Mouse (Mus musculus) adrenal gland, adult (tissue): ENCODE results near the gene Cachd1.

Experiments used
- DNase-seq, 2 experiments: peaks; one replicate each; pipeline ENCODE4 v3.0.0; 2022 to 2023; ENCODE audit warnings: low spot score in 1 of 2; ENCODE audit not compliant: inconsistent age in 2 of 2

Gene Cachd1

DNA sequence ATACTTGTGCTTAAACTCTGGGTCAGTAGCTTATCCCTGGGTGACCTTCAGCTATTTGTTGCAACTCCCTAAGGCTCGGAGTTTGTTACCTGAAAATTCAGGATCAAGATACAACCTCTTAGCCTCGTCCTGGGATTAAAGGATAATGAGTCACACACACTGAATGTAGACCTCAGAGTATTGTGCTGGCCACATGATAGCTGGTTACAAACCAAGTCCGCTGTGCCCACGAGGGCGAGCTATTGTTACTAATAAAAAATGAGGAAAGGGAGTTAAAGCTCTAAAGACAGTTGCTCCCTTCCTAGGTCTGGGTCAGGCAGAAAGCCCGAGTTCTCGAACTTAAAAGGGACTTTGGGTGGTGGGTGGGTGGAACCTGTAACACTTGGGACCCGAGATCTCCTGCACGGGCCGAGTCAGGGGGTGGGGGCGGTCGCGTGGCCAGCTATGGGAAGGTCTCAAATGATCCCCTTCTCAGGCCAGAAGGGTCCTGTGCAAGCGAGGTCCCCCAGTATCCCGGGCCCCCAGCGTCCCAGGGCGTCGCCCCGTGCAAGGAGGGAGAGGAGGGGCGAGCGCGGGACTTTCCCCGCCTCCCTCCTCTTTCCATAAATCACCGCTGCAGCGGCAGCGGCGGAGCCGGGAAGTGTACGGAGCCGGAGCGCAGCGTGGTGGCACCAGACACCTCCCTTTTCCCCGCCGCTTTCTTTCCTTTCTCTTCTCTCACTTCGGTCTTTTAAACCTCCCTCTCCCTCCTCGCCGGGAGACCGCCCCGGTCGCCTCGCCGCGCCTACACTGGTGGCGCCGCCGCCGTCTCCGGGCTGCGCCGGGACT lies at the start of gene Cachd1:
Gene Cachd1 (plus strand): TSS at position 633 of the 828 bp plus-strand sequence.
- peak; percentile 83 to 94 for DNase-seq

DNA sequence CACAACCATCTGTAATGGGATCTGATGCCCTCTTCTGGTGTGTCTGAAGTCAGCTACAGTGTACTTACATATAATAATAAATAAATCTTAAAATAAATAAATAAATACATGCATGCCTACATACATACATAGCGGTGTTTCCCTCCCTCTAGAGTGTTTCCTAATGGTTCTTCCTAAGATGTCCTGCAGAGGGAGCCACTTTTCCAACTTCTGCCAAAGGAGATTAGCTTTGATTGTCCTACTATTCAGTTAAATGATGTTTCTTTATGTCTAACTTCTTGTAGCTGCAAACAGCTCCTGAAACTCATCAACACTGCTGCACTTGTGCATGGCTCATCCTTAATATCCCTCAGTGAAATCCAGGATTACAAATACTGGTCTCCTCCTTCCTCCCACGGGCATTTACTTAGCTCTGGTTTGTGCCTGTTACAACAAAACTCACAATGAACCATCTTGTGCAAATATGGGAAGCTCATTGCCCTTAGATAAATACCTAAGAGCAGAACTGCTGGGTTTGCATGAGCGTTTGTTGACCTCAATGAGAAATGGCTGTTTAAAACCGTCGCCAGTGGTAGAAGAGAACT lies 47.5 kb upstream of the Cachd1 start:
- DNase-seq, result peak; percentile 9 to 77

DNA sequence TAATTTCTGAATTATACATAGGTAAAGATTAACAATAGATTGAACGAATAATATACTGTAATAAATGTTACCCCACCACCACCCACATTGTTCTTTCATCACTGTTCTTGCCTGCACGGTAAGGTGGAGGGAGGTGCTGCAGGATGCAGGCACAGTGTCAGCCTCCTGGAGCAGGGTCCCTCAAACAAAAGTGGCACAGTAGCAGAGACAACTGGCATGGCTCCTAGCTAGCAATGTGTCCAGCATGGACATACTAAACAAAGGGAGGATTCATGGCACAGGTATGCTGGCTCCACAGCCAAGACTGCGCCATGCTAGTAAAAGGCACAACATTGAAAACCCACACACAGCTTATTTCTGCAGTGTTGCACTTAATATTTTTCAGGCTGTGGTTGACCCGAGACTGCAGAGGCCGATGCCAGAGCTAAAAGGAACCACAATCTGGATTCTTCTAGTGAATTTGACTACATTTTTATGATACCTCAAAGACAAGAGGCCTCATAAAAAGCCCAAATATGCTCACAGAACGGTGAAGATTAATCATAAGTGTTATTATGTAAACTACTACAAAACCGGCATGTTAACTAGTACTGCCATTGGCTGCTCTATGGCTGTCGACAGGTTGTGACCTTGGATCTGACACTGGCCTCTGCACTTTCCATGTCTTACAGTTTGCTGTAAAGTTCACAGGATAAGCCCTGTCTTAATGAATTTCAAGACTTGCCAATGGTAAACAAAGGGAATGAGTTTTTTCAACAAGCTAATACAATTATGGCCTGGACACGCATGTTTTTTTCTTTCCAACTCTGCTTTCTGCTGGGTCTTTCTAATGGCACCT lies 41.2 kb upstream of the Cachd1 start:
- no peak for DNase-seq

DNA sequence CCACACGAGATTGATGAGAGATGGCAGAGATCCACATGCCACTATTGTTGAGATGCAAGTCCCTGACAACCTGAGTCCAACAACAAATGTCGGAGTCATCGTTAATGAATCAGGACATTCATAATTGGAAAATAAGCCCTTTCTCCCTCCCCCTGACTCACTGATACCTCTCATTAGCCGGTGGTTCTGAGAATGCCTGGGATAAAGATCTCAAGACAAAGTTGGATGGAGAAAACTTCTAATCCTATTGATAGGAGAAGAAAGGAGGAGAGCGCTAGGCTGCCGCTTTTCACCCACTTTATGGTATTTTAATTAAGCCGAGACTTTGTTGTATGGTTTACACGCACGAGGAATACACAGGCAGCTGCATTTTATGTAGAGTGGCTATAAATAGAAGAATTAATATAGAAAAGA lies 40.5 kb upstream of the Cachd1 start:
- DNase-seq, result no peak

DNA sequence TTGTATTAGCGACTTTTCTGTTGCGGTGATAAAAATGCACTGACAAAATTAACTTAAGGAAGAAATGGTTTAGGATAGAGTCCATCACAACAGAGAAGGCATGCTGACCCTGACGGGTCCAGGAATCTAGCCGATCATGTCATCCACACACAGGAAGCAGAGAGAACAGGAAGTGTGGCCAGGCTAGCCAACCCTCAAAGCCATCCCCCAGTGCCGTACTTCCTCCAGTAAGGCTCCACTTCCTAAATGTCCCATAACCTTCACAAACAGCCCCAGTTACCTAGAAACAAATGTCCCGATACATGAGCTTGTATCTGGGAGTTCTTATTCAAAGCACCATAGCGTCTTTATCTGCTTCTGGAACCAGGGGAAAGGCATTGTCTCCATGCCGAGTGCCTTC lies 32.9 kb upstream of the Cachd1 start:
- no peak for DNase-seq

DNA sequence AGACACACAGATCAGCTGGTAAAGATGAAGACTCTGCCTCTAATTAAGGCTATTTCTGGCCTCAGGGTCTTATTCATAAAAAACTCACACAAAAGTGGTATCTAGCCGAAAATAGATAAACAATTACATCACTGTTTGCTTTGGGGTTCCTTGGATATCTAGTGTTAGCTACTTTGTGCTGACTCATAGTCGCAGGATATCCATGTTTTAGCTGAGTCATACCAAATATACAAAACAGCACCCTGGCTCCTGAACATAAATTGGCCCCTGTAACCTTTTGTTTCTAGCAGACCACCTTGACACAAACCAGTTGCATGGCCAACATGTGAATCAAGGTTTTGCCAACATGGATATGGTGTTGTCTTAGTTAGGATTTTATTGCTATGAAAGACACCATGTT lies 24.2 kb upstream of the Cachd1 start:
- DNase-seq, result no peak

DNA sequence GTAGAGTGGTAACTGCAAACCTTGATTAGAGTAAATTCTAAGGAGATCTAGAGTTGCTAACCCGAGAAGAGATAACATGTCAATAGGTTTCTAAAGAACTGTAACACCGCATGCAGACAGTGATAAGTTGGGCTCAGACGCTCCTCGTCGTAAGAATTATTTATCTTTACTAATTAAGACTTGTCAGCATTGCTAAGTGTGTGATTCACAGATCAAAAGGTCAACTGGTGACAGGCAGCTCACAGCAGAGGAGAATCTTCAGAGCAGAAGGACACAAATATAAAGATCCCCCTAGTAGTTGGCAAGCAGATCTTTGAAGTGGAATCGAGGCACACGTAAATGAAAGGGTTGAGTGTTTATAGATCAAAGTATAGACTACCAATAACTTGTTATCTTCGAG lies 20.8 kb upstream of the Cachd1 start:
- DNase-seq, result no peak

DNA sequence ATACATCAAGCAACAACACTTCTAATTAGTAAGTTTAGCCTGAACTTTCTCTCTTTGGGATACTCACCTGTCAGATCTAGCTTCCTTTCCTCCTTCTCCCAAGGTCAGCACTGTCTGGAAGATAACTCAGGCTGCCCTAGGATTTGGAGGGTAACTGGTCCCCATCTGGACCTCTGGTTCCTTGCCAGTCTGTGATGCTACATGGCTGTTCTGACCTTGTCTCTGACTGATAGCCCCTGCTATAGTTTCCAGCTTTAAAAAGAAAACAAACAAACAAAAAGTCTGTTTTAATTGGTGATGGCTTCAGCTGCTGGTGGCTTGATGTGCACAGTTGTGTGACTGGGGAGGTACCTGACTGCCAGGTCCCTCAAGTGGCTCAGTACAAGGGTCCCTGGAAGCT lies 20.0 kb upstream of the Cachd1 start:
- no peak for DNase-seq

DNA sequence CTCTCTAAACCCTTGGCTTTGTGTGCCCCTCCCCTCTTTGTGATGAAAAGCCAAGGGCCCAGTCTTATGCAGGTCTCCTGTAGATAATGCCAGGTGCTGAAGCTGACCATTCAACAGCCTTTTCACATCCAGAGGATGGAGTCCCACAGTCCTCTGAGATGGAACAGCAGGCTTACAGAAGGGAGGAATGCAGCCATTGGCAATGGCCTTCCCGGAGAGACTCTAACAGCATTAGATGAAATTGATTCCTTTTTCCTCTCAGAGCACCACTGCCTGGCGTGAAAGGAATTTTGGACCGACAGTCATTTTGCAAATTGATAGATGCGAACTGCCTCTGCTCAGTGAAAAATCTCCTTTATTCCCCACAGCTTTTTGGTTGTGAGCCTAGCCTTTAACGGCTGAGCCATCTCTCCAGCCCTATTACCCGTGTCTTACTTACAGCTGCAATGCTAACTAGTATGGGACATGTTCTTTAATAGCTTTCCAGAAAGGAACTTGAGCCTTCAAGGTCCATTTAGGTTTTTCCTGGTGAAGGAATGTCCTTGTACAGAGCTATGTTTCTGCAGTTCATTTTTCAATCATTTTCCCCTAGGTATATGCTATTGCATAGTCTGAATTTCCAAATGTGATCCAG lies 18.1 kb upstream of the Cachd1 start:
- DNase-seq, result no peak

DNA sequence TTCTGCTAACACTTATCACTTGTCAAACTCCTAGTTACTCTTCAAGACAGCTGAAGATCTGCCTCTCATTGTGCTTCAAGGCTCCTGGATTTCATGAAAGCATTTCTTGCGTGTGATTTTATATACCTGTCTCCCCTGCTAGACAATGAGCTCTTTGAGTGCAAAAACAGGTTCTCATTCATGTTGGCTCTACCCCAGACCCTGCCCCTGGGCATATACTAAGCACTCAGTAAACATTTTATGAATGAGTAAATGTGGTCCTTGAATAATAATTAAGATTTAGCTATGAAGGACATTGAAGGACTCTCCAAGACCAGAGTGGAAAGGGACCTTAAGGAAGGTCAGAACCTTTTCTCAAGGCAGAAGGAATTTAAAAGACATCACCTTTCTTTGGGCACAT lies 16.9 kb upstream of the Cachd1 start:
- no peak for DNase-seq

DNA sequence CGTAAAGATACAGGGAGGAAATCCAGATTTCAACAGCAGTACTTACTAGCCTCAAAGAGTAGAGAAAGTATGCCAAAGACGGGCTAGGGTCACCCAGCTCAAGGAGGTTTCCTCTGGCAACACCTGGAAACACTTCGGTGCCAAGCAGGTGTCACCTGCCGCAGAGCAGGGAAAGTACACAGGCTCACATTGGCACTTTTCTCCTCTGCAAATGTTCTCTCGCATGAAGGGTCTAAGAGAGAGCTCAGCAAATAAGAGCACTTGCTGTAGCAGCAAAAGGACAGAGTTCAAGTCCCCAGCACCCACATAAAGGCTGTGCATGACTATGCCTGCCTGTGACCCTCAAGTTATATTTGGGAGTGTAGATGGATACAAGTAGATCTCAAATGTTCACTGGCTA lies 16.1 kb upstream of the Cachd1 start:
- DNase-seq, result no peak

DNA sequence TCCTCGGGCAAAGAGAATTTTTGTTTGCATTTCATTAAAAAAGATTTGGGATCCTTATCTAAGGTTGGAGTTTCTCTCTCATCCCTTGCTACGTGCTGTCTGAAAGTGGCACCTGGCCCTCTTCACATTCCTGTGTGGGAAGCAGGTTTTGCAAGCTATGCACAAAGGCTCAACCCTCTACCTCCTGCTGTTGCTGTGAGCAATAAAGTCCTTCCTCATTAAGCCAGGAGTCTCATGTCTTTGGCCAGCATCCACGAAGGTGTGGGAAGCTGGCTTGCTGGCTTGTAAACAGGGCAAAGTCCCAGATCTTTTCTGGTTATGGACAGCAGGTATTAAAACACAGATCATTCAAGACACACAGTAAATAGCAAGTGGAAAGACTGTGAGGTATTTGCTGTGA lies 7.9 kb upstream of the Cachd1 start:
- no peak for DNase-seq

DNA sequence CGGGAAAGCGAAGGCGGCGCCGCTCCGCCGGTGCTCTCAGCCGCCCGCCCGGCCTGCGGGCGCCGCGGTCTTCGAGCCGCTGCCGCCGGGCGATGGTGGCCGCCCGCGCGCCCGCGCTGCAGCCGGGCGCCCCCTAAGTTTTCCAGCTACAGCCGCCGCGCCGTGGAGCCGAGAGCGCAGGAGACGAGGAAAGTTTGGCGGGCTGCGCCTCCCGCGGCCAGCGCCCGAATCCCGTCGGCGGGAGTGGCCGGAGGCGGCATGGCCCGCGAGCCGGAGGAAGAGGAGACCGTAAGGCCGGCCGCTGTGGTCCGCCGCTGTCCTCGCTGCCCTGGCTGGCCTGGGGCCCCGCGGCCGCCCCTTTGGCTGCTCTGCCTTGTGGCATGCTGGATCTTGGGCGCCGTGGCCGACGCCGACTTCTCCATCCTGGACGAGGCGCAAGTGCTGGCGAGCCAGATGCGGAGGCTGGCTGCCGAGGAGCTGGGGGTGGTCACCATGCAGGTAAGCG lies 448 bp downstream of the Cachd1 start:
- peak in 1 of 2 experiments; percentile 60 for DNase-seq

DNA sequence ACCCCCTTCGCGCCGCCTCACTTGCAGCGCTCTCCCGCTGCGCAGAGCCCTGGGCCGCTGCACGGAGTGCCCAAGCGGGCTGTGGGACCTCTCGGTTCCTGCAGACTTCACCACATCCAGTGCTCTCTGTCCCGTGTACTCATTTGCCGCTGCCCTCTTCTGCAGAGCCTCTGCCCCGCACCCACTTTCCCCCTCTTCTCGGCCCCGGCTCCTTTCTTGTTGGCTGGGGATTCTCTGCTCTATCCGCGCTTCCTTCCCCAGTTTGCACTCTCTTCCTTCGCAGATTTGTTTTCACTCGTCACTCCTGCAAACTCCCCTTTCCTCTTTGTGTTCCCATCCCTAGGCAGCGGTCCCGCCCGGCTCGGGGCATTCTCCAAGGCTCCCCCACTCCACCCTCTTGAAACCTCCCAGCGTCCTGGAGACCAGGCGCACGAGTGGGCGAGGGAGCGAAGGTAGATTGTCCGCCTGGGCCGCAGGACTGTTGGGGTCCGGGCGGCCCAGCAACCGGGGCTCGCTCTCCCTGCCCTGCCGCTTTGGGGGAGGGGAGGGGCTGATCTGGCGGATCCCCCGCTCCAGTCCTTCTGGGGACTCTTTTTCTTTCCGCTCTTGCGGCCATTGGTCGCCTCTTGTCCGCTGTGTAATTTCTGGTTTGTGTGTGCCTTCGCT lies 1.0 kb downstream of the Cachd1 start:
- peak; percentile 46 to 83 for DNase-seq

DNA sequence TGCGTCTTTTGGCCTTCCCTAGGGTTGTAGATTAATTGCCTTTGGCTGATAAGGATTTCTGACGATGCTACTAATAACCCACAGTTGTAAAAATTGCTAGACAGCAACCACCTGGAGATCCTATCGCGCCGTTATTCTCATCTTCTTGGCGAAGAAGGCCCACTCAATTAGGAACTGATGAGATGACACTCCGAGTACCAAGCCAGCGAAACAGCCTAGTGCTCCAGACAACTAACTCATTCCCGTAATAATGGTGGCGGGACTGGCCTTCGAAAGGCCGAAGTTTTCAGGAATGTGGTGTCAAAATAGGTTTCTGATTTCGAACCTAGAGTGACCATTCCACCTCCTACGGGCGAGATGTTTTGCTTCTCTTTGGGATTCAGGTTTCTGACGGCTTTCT lies 1.6 kb downstream of the Cachd1 start:
- DNase-seq, result no peak

DNA sequence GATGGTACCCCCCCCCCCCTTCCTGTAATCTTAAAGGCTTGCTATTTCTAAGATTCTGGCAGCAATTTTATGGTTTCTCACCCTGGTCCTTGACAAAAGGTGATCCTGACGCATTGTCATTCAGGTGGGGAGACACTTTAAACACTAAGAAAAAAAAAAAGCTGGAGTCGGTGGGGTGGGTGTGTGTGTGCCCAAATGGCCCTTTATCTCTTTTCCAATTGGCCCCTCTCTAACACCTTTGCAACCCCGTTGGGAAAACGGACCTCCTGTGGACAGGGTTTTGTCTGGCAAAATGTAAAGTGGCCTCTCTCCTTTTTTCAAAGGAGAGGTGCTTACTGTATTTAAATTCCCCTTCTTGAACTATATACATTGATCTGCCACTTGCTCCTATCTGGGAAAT lies 2.5 kb downstream of the Cachd1 start:
- no peak for DNase-seq

DNA sequence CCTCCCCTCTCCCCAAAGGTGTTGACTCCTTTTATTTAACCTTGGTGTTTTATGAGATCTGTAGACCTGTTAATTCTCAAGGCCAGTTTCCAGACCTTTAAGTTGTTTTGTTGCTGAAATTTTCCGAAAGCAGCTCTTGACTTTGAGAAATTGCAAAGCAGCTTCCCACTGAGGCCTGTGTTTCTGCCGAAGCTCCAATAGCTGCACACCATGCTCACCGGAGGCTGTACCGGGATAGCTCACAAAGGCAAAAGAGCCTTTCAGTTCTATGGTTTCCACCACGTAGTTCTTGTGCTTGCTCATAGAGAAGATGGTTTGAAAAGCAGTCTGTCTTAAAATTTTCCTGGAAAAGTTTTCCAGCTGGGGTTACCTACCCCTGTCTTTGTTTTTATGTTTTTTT lies 3.2 kb downstream of the Cachd1 start:
- peak in 1 of 2 experiments; percentile 43 for DNase-seq

DNA sequence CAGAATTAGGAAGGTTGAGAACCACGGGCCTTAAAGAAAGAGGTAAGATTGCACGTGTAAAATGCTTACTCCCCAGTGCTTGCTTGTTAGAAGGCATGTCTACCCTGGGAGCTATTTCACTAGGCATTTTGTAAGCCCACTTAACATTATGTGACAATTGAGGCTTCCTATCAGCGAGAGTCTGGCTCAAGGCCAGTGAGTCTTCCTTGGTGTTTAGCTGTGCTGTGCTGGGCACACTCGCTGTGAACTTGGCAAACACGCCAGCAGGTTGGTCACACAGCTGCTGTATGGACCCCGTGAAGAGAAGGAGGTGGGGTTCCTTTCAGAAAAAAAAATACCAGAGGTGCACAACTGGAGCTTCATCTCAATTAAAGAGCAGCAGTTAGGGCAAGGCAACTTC lies 4.4 kb downstream of the Cachd1 start:
- DNase-seq, result peak in 1 of 2 experiments; percentile 44

DNA sequence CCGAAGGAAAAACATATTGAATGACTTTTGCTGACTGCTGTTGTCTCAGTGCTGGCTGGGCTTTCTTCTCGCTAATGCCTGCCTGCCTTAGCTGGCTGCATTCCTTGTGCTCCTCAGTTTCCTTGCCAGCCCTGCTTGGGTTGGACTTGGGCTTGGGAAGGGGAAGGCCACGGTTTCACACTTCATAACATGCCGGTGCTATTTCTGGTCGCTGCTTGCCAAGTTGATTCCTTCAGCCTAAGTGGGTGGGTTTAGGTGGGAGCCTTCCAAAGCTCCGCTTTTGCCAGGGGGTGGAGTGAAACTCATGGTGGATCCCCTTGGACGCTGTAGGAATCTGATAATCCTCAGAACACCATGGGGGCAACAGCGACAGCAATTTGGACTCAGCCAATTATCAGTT lies 5.9 kb downstream of the Cachd1 start:
- DNase-seq, result no peak

DNA sequence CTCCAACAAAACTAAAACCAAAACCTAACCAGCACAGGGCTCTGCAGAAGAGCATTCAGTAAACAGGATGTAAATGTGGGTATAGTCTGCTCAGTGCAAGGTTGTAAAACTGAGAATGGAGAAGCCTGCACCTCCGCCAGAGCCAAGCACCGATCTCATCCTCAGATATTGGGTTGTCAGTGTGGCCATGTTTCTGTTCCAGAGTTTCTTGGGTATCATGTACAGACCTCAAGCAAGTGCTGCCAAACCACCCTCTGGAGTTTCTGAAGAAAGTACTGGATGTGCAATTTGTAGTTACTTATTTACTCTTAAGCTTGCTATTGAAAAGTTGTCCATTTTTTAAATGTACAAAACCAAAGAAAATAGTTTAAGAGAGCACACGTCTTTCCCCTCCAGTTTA lies 6.4 kb downstream of the Cachd1 start:
- no peak for DNase-seq

DNA sequence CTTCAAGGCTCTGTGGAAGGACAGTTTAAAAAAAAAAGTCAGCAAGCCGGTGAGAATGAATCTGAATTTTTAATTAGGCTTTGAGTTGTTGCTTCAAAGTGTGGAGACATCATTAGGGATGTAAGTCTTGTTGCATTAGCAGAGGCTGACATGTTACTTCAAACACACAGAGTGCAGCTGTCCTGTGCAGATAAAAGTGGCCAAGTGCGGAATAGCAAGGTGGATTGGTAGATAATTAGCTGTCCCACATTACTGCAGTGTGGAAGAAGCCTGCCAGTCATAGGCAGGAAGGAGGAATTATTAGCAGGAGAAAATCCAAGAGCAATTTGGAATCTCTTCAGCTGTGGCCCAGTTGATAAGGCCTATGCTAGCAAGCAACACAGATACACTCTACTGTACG lies 10.7 kb downstream of the Cachd1 start:
- no peak for DNase-seq
